Mouse (Mus musculus) kidney, postnatal 36 days (tissue): ENCODE measurements around the gene Armc3.
A peak's percentile ranks its signal among the peaks of the same experiment; 100 is the strongest.

ENCODE experiments used
- DNase-seq, 2 experiments: peaks; one replicate each; pipeline ENCODE4 v3.0.0; 2021 to 2022; ENCODE audit warnings: mixed read lengths in 2 of 2

Gene Armc3

DNA sequence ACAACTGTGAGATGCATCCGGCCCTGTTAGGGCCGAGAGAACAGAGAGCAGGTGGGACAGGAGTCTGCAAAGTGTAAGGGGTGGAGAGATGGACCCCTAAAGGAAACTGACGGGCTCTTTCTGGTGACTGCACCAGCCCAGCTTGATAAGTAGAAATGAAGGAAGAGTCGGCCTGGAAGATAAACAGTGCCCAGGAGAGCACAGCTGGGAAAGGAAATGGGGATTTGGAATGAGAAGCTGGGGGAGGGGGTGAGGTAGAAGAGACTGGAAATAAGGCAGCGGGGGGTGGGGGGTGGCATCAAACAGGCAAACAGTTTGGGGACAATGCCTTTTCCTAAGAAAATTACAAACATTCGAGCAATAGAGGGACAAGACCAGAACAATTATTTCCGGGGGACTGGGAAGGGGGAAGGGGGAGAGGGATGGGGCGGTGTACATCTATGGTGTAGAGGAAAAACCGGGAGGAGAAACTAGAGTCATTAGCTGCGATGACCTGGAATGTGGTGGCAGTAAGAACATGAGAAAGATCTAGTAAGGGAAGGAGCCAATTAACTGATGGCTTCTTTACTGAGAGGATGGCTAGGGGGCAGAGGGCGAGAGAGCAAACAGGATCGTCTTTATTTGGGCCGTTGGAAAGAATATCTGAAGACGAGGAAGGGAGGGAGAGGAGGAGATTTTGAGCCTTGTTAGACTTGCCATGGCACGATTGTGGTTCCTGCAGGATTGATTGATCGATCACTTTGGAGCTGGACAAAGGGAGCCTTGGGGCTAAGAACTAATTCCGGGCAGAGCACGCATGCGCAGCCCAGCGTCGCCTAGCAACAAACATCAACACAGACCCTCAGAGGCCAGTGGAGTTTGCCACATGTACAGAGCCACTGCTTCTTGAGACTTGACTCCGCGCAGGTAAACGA lies at the start of gene Armc3:
Armc3 (plus strand) TSS at position 851 of the 914 bp plus-strand sequence.
- DNase-seq, result peak; percentile 15 to 53

DNA sequence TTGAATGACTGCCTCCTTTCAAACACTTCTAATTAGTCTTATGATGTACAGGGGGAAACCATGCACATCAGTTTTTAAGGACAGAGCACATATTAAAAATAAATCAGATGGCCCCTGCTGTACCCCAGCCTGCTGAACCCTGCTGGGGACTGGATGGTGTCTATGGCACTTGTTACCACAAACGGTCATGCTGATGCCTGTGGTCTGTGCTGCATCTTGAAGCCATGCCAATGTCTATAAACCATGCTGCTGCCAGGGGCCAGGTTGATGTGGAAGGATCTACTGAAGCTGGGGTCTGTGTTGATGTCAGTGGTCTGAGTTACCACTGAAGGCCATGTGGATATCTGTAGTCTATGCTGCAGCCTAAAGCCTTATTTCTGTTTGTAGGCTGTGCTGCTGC lies 46.4 kb upstream of the Armc3 start:
- DNase-seq, result no peak

DNA sequence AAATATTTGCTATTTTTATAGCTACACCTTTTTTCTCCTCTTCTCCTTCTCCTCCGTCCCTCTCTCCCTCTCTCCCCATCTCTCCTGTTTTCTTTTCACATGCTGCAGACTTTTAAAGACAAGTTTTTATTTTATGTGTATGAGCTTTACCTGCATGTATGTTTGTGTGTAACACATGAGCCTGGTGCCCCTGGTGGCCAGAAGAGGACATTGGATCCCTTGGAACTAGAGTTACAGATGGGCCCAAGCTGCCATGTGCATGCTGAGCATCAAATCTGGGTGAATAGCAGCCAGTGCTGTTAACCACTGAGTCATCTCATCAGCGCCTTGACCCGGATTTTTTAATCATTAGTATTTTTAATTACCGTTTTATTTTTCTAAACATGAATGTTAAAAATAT lies 42.9 kb upstream of the Armc3 start:
- peak; percentile 17 to 62 for DNase-seq

DNA sequence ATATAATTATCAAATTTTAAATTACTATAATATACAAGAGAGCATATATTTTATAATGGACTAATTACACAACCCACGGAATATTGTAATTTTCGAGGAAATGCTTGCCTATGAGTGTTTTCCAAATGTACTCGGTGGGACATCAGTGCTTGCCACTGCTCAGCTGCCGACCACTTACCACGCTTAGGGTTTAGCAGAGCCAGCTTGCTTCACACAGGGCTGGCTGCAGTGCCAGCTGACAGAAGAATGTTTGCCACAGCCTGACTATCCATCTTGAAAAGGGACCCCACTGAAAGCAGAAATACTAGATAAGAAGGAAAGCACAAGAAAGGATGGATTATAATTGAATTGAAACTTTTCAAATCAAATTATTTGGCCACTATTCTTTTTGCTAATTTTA lies 39.6 kb upstream of the Armc3 start:
- no peak for DNase-seq

DNA sequence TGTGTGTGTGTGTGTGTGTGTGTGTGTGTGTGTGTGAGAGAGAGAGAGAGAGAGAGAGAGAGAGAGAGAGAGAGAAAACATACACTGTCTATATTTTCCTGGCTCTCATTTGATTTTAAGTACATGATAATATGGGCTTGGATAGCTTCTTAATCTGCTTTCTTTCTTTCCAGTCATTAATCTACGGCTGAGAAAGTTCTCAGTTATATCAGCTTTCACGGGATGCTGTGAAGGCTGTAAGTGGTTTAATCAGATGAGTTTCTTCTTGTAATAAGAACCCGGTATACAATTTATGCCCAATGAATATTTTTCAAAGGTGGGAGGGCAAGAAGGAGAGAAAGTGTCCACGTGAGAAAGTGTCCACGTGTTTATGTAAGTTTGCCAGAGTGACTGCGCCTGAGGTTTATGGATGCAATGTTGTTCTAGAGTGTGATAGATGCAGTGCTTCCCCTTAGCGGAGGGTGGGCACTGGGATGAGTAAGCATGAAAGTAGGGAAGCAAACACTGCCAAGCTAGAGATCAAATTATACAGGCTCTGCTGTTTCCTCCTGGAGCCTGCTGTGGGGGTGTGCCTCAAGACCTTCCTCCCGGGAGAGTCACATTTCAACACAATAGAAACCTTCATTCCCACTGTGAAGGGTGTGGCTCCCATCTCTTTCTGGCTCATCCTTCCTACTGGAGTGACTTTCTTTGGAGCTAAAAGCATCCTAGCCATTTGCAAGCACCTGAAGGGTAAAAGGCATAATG lies 38.6 kb upstream of the Armc3 start:
- DNase-seq, result peak; percentile 18 to 53

DNA sequence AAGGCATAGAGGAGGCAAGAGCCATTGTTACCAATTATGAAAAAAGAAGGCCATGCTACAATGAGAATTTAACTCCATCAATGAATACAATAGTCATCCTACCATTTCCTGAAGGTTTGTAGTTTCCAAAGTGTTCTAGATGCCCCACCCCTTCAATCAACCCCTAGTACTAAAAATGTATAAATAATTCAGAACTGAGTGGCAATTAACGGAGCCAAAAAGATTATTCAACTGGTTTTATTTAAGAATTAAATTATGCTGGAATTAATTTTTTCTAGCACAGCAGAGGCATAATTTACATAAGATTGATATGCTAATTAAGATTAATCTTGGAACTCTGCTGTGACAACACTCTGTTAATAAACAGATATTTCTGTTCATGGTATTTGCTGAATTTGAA lies 34.9 kb upstream of the Armc3 start:
- DNase-seq, result no peak

DNA sequence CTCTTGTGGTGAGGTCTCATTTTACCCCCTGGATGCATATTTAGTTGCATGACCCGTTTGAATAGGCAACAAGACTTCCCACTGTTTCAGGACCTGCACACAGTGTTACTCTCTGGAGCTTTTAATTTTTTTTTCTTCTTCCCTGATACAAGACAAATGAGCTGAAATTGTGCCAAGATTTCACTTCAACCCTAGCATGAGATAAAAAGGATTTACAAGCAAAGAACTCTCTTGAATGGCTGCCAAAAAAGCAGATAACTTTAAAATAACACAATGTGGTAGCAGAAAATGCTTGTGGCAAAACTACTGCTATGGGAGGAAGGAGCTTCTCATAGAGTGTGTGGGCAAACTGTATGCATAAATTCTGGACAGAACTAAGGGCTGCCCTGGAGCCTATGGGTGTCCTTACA lies 22.3 kb upstream of the Armc3 start:
- peak in 1 of 2 experiments; percentile 34 for DNase-seq

DNA sequence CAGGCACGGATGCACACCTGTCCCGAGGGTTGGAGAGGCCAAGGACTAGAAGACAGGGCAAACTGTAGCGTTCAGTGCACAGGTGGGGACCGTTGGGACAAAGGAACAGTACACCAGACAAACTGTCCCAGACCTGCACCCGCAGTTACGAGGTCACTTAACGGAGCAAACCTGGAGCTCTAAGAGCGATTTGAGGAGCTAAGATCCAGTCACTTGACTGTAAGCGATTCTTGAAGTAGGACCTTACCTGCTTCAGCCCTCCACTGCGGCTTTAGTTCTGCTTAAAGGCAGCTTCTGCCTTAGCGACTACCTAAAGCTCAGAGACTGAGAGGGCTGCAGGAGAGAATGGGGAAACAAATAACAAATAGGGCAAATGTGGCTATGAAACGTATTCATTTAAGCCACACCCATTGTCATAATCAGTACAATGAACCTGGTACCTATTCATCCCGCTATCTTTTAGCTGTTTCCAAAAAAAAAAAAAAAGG lies 308 bp downstream of the Armc3 start:
- no peak for DNase-seq

DNA sequence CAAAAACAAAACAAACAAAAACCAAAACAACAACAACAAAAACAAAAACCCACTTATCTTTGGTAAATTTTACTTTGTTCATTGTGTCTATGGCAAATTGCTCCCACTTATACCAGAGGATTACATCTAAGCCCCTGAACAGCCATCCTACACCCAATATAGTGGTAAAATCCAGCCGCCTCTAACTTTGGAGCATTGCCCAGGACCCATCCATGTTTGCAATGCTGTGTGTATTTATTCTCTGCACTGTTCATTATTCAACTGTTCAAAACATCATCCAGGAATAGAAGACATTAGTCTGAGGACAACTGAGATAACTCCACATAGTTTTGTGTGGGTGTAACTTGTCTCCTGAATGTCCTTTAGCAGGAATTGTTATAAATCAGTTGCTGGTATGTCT lies 1.0 kb downstream of the Armc3 start:
- DNase-seq, result no peak

DNA sequence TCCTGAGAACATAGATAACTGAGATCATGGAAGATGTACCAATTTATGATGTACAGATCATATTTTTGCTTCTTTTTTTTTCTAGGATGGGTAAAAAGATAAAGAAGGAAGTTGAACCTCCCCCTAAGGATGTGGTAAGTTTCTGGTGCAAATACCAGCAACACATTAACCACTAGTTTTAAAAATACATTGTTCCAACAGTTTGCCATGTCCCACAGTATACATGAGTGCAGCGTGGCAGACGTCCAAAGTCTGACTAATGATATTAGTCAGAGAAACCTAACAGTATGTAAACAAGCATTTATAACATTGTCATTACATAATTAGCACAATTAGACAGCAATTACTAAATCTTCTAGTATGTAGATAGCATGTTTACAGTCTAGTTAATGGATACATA lies 2.6 kb downstream of the Armc3 start:
- peak in 1 of 2 experiments; percentile 11 for DNase-seq

DNA sequence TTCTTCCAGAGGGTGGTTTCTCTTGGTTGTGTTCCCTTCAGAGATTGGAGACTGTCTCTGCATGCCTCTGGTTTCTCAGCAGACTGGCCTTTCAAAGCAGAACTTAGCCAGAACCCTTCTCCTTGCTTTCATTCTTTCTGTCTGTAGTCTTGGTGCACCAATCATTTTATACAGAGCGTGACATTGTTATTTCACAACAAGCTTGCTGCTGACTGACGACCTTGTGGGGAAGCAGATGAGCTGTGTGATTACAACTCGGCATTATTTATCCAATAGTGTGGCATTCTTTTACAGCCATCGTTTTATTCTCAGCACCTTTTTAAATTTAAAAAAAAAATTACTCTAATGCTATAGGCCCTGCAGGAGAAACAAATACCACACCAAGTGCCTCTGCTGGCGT lies 35.2 kb downstream of the Armc3 start:
- DNase-seq, result no peak

DNA sequence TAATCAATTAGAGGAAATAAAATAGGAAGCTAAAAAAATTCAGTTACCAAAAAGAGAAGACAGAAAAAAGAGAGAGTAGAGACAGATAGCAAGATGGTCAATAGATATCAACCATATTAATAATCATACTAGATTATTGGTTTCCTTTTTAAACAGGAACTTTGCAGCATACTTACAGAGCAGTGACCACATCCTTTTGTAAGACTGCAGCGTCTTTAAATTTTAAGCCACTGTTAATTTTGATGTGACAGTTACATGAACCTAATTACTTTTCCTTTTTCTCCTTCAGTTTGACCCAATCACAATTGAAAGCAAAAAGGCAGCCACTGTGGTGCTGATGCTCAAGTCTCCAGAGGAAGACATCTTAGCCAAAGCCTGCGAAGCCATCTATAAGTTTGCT lies 36.1 kb downstream of the Armc3 start:
- DNase-seq, result no peak

DNA sequence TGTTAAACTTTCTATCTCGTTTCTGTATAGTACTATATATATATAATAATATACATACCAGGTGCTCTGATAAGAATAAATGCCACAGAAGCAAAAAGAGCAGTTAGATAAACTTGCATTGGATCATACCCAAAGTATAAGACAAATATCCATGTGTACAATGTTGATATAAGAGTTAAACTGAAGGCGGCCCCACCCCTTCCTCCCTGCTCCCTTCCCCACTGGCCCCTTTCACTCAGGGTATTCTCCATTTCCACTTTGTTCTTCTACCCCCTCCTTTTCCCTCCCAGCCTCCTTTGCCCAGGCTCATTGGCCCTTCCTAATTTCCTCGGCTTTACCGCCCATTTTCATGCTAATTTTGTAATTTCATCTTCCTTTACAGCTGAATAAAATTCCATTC lies 36.5 kb downstream of the Armc3 start:
- DNase-seq, result no peak

DNA sequence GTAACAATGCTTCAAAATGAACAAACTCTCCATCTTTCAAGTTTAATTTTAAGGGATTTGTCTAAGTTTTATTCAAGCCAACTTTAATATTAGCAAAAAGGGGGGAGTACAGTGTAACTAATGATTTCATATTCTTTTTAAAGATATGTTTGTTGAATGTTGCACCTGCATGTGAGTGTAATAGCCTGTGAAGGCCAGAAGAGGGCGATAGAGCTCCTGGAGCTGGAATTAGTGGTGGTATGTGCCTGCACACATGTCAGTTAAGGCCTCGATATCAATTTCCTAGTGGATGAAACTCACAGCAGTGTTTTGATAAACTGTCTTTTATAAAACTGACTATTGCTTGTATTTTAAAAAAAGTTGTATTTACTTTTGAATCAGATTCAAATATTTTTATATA lies 39.7 kb downstream of the Armc3 start:
- DNase-seq, result no peak

DNA sequence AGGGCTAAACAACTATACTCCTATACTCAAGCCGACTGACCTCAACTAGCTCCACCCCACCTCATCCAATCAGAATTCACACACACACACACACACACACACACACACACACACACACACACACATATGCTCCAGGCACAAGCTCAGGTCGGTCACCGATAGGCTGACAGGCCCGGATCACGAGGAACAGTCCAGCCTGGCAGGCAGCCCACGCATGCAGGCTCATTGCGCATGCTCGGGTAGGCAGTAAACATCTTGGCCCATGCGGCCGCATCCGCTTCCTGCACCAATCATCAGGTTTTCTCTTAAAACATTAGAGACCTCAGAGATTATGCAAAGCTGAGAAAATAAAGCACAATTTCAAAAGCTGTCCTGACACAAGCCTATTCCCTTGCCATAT lies 50.5 kb downstream of the Armc3 start:
- DNase-seq, result no peak

DNA sequence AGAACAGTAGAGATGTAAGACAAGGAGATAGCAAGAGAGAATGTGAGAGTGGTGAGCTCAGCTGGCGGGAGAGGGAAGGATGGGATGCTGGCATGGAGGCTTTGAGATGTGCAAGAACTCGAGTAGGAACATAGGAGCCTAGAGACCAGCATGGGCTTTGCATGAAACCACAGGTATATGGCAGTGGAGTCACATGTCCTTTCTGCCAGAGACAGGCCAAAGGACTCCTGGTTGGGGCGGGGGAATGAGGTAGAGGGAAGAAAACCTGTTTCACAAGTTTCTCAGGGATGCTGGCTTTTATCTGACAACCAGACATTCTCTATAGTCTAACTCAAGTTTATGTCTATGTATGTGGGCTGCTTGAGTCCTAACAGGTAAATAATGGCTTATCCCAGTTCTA lies 55.9 kb downstream of the Armc3 start:
- DNase-seq, result no peak

DNA sequence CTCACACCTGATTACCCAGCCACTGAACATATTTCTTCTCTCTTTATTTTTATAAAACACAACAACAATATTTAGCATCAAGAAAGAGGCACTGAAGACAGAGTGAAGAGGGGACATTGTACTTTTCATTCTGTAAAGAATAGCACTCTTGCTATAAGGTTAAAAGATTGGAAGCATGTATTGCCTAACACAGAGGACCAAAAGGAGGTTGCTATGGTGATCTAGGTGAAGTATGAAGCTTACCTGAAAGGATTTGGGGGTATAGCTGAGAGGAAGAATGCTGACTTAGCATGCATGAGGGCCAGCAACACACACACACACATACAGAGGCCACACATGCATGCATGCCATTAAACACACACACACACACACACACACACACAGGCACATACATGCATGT lies 58.2 kb downstream of the Armc3 start:
- no peak for DNase-seq

DNA sequence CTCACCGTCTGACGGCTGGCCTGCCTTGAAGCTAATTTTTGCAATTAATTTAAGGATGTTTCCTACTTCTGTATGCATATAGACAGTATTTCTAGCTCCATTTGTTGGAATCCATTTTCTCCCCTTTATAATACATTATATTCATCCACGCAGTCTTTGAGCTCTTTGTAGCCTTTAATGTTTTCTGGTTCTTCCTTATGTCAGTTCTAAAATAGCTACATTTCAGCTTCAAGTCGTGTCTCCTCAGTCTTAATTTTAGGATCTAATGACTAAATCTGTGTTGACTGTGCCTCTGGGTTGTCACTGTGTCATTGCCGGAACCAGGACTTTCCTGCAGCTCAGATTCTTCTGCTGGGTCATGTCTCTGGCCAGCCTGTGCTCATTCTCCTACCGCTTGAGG lies 61.3 kb downstream of the Armc3 start:
- no peak for DNase-seq

DNA sequence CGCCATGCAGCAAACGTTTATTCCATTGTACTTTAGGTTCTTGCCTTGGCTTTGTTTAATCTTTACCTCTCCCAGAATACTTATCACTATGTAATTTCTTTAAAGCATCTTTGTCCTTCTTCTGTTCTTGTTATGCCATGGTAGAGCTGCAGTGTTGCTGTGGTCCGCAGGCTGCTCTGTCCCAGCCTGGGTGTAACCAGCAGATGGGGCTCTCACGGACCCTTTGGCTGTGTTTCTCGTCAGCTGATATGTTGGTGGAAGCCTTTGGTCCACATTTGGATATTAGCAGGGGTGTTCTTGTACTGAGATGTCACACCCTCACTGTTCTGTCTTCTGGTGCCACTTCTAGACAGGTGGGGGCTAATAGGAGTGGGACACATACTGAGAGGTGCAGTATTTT lies 64.3 kb downstream of the Armc3 start:
- DNase-seq, result peak in 1 of 2 experiments; percentile 38

DNA sequence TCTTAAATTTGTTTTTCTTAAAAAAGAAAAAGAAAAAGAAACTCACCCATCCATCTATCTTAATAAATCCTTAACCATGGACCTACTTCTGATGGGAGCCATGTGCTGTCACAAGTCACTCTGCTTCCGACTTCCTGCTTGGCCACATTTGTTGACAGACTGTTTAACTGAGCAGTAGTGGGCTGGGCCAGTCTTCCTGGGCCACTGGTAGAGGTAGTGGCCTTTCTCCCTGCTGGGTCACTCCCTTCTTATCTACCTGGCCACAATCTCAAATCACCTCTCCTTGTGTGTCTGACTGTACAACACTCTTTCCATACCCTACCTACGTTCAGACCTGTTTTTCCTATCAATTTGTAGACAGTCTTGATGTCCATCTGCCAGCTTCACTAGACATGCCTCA lies 66.7 kb downstream of the Armc3 start:
- no peak for DNase-seq

DNA sequence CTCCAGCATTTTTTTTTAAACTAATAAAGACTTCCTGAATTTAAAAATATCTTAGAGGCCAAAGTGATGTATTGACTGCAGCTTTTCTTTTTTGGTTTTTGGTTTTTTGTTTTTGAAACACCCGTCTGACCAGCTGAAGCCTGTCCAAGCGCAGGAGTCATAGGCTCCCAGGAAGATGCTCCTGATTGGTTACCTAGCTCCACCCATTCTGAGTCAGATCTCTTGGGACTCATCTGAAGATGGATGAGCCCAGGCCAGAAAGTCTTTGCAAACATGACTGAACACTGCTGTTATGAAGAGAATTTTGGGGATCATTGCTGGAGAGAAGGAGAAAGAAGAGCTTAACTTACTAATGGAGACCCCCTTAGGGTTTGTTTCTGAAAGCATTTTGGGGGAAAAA lies 68.3 kb downstream of the Armc3 start:
- no peak for DNase-seq

DNA sequence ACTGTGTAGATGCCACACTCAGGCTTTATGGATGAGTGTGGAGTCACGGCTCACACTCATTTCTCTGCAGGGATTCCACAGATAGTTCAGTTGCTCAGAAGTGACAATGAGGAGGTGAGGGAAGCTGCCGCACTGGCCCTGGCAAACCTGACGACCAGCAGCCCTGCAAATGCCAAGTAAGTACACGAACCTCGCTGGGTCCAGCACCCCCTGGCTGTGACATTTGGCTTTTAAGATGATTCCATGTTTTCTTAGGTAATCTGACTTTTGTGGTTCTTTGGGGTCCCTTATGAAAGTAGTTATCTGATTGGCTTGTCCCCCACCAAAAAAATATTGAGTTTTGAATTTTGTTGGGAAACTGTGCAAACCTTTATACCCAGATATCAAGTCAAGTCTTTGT lies 70.9 kb downstream of the Armc3 start:
- peak in 1 of 2 experiments; percentile 17 for DNase-seq

DNA sequence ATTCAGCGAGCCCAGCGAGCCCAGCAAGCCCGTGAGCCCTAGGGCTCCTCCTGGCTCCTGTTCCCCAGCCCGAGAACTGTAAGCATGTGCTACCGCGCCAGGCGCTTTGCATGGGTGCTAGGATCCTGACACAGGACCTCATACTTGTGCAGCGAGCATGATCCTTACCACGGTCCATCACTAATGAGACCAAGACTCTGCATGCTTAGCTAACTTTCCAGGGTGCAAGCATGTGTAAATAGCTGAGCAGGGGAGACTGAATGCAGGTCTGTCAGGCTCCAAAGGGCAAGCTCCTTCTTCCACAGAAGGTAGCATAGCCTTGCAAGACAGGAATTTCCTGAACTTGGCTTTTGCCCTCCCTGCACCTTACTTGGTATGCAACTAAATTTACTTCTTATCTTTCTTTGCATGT lies 71.6 kb downstream of the Armc3 start:
- peak; percentile 26 to 28 for DNase-seq

DNA sequence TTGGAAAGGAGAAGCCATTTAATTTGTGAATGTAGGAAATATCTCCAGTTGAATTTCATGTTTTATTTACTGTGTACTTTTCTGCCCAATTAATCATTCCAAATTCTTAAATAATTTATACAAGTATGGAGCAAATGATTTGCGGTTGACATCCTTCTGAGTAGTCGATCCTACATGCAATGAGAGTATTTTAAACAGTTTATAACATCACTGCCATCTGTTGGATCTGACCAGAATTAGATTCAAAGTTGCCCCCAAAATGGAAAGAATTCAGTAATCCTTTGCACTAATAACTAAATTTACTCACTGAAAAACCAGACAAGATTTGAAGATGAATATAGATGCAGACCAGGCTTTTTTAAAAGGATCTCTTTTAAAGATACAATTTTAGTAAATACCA lies 75.5 kb downstream of the Armc3 start:
- no peak for DNase-seq
